Mouse (Mus musculus) cerebellum, adult 9-11 months (tissue): ENCODE data around the gene Olfr1459.

Experiments
- DNase-seq: peaks from one replicate; pipeline ENCODE4 v3.0.0; 2022

Gene Olfr1459

DNA sequence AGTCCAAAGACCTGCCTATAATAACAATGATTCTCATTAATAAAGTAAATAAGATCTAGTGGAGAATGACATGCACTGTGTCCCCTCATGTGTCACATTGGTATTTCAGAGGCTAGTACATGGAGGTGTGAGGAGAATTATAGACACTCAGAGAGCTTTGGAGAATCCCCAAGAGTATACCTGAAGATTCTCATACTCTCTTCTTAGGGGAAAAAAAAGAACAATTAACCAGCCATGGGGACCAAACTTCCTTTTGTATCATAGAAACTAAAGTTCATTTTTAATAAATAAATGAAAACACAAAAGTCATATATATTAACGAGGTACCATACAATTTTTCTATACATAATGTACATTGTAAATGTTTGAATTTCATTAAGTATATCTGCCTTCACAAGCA, at the start of gene Olfr1459:
Gene Olfr1459, minus strand, starts transcription at position 101 of the 400 bp plus-strand sequence.
- DNase-seq: no peak

- no peak for DNase-seq
These were observed 36.1 kb upstream of the Olfr1459 start, which contains the start of gene Olfr1462 for GRCm38 (mm10) chr19:13185434-13185833. Olfr1462 (plus strand) TSS chr19:13185734.

DNA sequence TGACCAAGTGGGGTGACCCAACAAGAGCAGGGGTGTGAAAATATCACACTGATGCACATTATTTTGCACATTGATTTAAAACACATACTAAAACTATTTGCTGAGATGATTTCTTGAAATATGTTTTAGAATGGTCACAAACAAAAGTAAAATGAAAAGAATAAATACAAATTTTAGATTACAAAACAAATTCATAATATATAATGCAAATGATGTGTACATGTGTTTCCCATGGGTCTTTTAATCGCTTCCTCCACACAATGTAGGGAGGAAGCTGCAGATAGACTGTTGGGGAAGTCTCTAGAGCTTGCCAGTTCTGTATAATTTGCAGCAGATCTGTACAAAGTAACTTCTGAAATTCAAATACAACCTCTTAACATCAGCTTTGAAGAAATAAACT, 13.4 kb upstream of the Olfr1459 start, which contains the start of gene Olfr1461:
Gene Olfr1461, plus strand, starts transcription at position 301 of the 400 bp plus-strand sequence.
- DNase-seq: no peak

GRCm38 (mm10) chr19:13106675-13107074, 42.7 kb downstream of the Olfr1459 start, which contains the start of gene Olfr1458:
Olfr1458 (minus strand) TSS chr19:13106775.
- no peak for DNase-seq

- no peak for DNase-seq
These were observed 51.6 kb downstream of the Olfr1459 start, which contains the start of gene Olfr1457 for GRCm38 (mm10) chr19:13097791-13098190. Olfr1457 (minus strand) TSS chr19:13097891.

- no peak for DNase-seq
These were observed 55.4 kb downstream of the Olfr1459 start for GRCm38 (mm10) chr19:13093908-13094307.
